Mouse (Mus musculus): ENCODE data around the gene Macrod2. TPM values are rescaled to one million over a fixed set of nuclear protein-coding genes. Genes with fewer than 3 reads are reported as not detected.

The Macrod2 gene
- 0.80 TPM for total RNA-seq (2023)

DNA sequence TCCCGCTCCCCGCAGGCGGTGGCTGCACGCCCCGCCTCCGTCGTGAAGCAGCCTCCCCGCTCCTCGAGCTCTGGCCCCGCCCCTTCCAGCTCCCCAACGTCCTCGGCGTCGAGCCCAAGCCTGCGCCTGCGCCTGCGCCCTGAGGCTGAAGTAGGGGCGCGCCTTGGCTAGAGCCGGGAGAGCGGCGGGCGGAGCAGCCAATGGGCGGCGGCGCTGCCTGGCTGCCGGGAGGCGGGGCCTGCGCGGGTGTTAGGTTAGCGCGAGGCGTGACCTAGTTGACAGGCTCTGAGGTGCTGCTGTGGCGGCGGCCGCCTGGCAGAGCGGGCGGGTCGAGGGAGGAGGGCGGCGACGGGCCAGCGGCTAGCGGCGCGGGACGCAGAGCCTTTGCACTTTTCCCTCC is at the start of gene Macrod2:
Gene Macrod2 (plus strand): TSS at position 131 of the 400 bp plus-strand sequence.

GRCm38 (mm10) chr2:140389525-140389924 is 5.6 kb upstream of the Macrod2 start, which contains the start of gene Sel1l2:
TSS of gene Sel1l2 (minus strand) at chr2:140389706.

DNA sequence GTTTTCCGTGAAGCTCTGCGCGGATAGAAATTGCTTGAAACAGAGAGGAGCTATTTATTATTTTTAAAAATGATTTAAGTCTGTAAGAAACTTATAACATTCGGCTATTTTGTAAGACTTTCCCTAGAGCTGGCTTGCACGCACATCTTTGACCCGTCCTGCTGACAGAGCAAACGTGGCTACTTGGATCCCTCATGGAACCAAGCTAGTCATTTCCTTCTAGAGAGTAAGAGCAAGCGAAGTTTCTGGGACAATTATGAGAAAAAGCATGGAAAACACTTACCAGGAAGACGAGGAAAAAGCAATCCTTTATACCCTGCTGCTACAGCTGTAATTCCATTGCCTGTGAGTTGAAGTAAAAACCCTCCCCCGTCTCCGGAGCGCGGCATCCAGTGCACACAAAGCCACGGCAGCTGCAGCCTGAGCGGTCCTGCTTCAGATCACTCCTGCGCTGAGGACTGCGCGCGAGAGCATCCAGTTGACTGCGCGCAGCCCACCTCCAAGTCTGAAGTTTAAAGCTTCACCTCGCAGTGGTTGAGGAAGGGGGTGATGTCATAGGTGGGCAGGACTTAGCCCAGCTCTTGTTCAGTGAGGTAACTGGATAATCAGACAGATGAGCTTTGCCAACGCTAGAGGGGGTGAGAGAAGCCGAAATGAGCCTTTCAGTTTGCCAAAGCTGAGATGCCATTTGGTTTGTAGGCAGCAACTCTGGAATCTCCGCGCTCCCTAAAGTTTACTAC is 276.0 kb downstream of the Macrod2 start, which contains the start of gene Flrt3:
Gene Flrt3 (minus strand): TSS at position 507 of the 740 bp plus-strand sequence.

Other genes with a start within 250 kb of the Macrod2 start
- not detected for gene Gm17374, start 243.3 kb upstream of the Macrod2 start, total RNA-seq (2023)
- 27.4 TPM for gene Esf1, start 224.7 kb upstream of the Macrod2 start, total RNA-seq (2023)
- 20.2 TPM for gene Ndufaf5, start 224.7 kb upstream of the Macrod2 start, total RNA-seq (2023)
- gene Sel1l2, start 5.6 kb upstream of the Macrod2 start, total RNA-seq (2023) = not detected

Data from CD4-positive naive resting alpha-beta T cell, adult 57 days (primary cell).